Mouse (Mus musculus): Measurements from ENCODE around the gene Arxes2. TPM values are rescaled to one million over a fixed set of nuclear protein-coding genes. Genes with fewer than 3 reads are reported as not detected.
"Not testable (repeated sequence)": the region's sequence is repeated elsewhere in the genome, so short reads cannot be mapped to it uniquely, and the experiment has no call there.

The Arxes2 gene
- total RNA-seq (2014; rRNA removed; ENCODE audit: low replicate concordance), result 14.9 and 31.1 TPM in 2 replicates
- polyA plus RNA-seq (2015; fragmentation: Nextera tagmentation; extraction: Ambion mirVana), result 37.5 and 37.7 TPM in 2 replicates

GRCm38 (mm10) chrX:135993664-135994119 lies at the start of gene Arxes2:
TSS of gene Arxes2 (plus strand) at chrX:135993824.
- DNase-seq (ENCODE audit: low spot score); H3K27ac ChIP-seq (ENCODE audit: low read depth); H3K4me1 ChIP-seq (ENCODE audit: control insufficient read depth, insufficient read depth); H3K36me3 ChIP-seq (replicated peaks; ENCODE audit: control insufficient read depth, insufficient read depth, low read length); H3K9me3 ChIP-seq (replicated peaks; ENCODE audit: control insufficient read depth, low read length); H3K9ac ChIP-seq (replicated peaks; ENCODE audit: low read depth, low read length); H3K27me3 ChIP-seq (ENCODE audit: control insufficient read depth, insufficient read depth, low read length): not testable (repeated sequence)
- Histone ChIP-seq H3K4me2 (ENCODE audit: low read depth, low read length) (peak within 1 kb of the TSS; percentile 44), H3K4me3 (ENCODE audit: low read depth, low read length) (peak within 1 kb of the TSS; percentile 24)
- peak; percentile 92 for ATAC-seq (ENCODE audit: insufficient read depth, low read depth)
- WGBS, result 20% methylated on average over 10 of the region's 39 CpGs

- no peak overlapping the region for H3K9ac ChIP-seq (replicated peaks; ENCODE audit: low read depth, low read length)
- 62% methylated on average over 1 of the region's 1 CpGs for WGBS
- H3K9me3 ChIP-seq (replicated peaks; ENCODE audit: control insufficient read depth, low read length), result no peaks in the 10 kb centered on the region
These were observed 44.8 kb upstream of the Arxes2 start for GRCm38 (mm10) chrX:135948699-135949437.

GRCm38 (mm10) chrX:135956988-135957690 lies 36.5 kb upstream of the Arxes2 start:
- WGBS, result 56% methylated on average over 1 of the region's 1 CpGs
- H3K4me3 ChIP-seq (ENCODE audit: low read depth, low read length), result no peak overlapping the region

More at GRCm38 (mm10) chrX:135948699-135949437, 44.8 kb upstream of the Arxes2 start:
- ATAC-seq (ENCODE audit: insufficient read depth, low read depth) (no peak), DNase-seq (ENCODE audit: low spot score) (no peak)
- Histone ChIP-seq H3K36me3 (replicated peaks; ENCODE audit: control insufficient read depth, insufficient read depth, low read length) (no peaks in the 10 kb centered on the region), H3K4me3 (ENCODE audit: low read depth, low read length) (no peak overlapping the region), H3K4me1 (ENCODE audit: control insufficient read depth, insufficient read depth) (no peaks in the 10 kb centered on the region), H3K4me2 (ENCODE audit: low read depth, low read length) (no peak overlapping the region), H3K27ac (ENCODE audit: low read depth) (no peak overlapping the region), H3K27me3 (ENCODE audit: control insufficient read depth, insufficient read depth, low read length) (no peaks in the 10 kb centered on the region)
- TF ChIP-seq CTCF (IDR thresholded peaks at IDR 0.05; ENCODE audit: low read depth), result no peak
- no peak for TF ChIP-seq EP300 (IDR thresholded peaks at IDR 0.05; ENCODE audit: low read depth)

GRCm38 (mm10) chrX:135957691-135958081 lies 35.9 kb upstream of the Arxes2 start:
- H3K4me3 ChIP-seq (ENCODE audit: low read depth, low read length), result no peak overlapping the region
- no peak for DNase-seq (ENCODE audit: low spot score)
- H3K4me1 ChIP-seq (ENCODE audit: control insufficient read depth, insufficient read depth), result no peaks in the 10 kb centered on the region
- H3K27ac ChIP-seq (ENCODE audit: low read depth), result no peak overlapping the region
- H3K9ac ChIP-seq (replicated peaks; ENCODE audit: low read depth, low read length), result no peak overlapping the region
- H3K27me3 ChIP-seq (ENCODE audit: control insufficient read depth, insufficient read depth, low read length), result no peaks in the 10 kb centered on the region
- no peaks in the 10 kb centered on the region for H3K36me3 ChIP-seq (replicated peaks; ENCODE audit: control insufficient read depth, insufficient read depth, low read length)
- 69% methylated on average over 2 of the region's 2 CpGs for WGBS
- no peak overlapping the region for H3K4me2 ChIP-seq (ENCODE audit: low read depth, low read length)
- TF ChIP-seq EP300 (IDR thresholded peaks at IDR 0.05; ENCODE audit: low read depth) (no peak), CTCF (IDR thresholded peaks at IDR 0.05; ENCODE audit: low read depth) (no peak)
- no peak for ATAC-seq (ENCODE audit: insufficient read depth, low read depth)
- no peaks in the 10 kb centered on the region for H3K9me3 ChIP-seq (replicated peaks; ENCODE audit: control insufficient read depth, low read length)

More at GRCm38 (mm10) chrX:135956988-135957690, 36.5 kb upstream of the Arxes2 start:
- DNase-seq (ENCODE audit: low spot score) (no peak), ATAC-seq (ENCODE audit: insufficient read depth, low read depth) (no peak)
- no peaks in the 10 kb centered on the region for H3K27me3 ChIP-seq (ENCODE audit: control insufficient read depth, insufficient read depth, low read length)
- no peaks in the 10 kb centered on the region for H3K4me1 ChIP-seq (ENCODE audit: control insufficient read depth, insufficient read depth)
- H3K27ac ChIP-seq (ENCODE audit: low read depth), result no peak overlapping the region
- no peaks in the 10 kb centered on the region for H3K9me3 ChIP-seq (replicated peaks; ENCODE audit: control insufficient read depth, low read length)
- no peak overlapping the region for H3K9ac ChIP-seq (replicated peaks; ENCODE audit: low read depth, low read length)
- TF ChIP-seq CTCF (IDR thresholded peaks at IDR 0.05; ENCODE audit: low read depth) (no peak), EP300 (IDR thresholded peaks at IDR 0.05; ENCODE audit: low read depth) (no peak)
- H3K36me3 ChIP-seq (replicated peaks; ENCODE audit: control insufficient read depth, insufficient read depth, low read length), result no peaks in the 10 kb centered on the region
- no peak overlapping the region for H3K4me2 ChIP-seq (ENCODE audit: low read depth, low read length)

GRCm38 (mm10) chrX:135958589-135959225 lies 34.9 kb upstream of the Arxes2 start:
- peak; percentile 86 for ATAC-seq (ENCODE audit: insufficient read depth, low read depth)
- no peak overlapping the region for H3K4me2 ChIP-seq (ENCODE audit: low read depth, low read length)

More at GRCm38 (mm10) chrX:135958589-135959225, 34.9 kb upstream of the Arxes2 start:
- Histone ChIP-seq H3K9ac (replicated peaks; ENCODE audit: low read depth, low read length) (no peak overlapping the region), H3K27me3 (ENCODE audit: control insufficient read depth, insufficient read depth, low read length) (no peaks in the 10 kb centered on the region), H3K27ac (ENCODE audit: low read depth) (peak overlapping the region; percentile 70), H3K4me1 (ENCODE audit: control insufficient read depth, insufficient read depth) (no peaks in the 10 kb centered on the region), H3K36me3 (replicated peaks; ENCODE audit: control insufficient read depth, insufficient read depth, low read length) (no peaks in the 10 kb centered on the region), H3K4me3 (ENCODE audit: low read depth, low read length) (no peak overlapping the region), H3K9me3 (replicated peaks; ENCODE audit: control insufficient read depth, low read length) (no peaks in the 10 kb centered on the region)
- no peak for TF ChIP-seq EP300 (IDR thresholded peaks at IDR 0.05; ENCODE audit: low read depth)
- TF ChIP-seq CTCF (IDR thresholded peaks at IDR 0.05; ENCODE audit: low read depth), result no peak
- 43% methylated on average over 7 of the region's 7 CpGs for WGBS
- DNase-seq (ENCODE audit: low spot score), result peak; percentile 24

Measured in heart, postnatal 0 days (tissue).